Mouse (Mus musculus) frontal cortex, postnatal 36 days (tissue): Measurements from ENCODE around the gene Camp.
"Not testable (repeated sequence)": the region's sequence is repeated elsewhere in the genome, so short reads cannot be mapped to it uniquely, and the experiment has no call there.

Experiments
- DNase-seq, 2 experiments: peaks; one replicate each; pipeline ENCODE4 v3.0.0; 2022; ENCODE audit warnings: low spot score in 2 of 2

Gene Camp

GRCm38 (mm10) chr9:109850099-109850498, 682 bp upstream of the Camp start:
- no peak for DNase-seq

DNA sequence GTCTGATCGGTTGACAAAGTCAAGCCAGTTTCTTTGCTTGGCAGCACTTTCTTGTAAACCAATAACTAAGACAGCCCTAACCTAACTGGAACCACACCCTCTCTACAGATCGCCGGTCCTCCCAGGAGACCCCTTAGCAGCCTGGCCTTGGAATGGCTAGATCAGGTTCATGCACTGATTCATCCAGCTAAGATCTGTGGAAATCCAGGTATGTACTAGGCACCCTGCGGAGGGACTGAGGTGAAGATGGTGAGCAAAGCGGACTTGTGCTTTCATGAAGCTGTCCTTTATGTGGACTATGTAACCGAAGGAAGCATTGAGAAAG, 16.4 kb downstream of the Camp start:
- DNase-seq: no peak

DNA sequence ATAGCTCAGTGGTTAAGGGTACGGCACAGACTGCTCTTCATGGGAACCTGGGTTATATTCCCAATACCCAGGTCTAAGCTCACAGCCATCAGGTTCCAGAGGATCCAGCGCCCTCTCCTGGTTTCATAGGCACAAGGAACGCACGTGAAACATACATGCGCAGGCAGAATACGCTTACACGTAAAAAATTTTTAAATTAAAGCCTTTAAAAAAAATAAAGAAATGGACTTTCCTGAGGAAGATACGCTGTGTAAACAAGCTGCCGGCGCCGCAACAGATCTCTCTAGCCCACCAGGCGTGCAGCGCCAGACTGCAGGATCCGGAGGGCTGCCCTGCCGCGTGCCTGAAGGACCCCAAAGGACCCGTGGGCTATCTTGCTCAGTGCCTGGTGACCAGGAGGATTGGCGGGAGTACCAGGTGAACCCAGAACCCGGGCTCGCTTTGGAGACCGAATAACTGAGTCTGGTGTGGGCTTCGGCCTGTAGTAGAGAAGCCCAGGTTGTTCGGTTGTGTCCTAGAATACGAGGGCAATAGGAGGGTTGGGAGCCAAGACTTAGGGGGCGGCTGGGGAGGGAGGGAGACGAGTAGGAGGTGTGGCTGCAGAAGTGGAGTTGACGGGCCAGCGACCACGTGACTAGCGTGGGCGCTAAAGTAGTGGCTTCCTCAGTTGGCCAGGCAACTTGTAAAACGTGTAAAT, 16.9 kb downstream of the Camp start, which contains the start of gene Nme6:
TSS of gene Nme6 (plus strand) at position 359 of the 697 bp plus-strand sequence.
- DNase-seq: peak; percentile 88

- DNase-seq: no peak
Observed at GRCm38 (mm10) chr9:109826181-109826580, 23.2 kb downstream of the Camp start.

DNA sequence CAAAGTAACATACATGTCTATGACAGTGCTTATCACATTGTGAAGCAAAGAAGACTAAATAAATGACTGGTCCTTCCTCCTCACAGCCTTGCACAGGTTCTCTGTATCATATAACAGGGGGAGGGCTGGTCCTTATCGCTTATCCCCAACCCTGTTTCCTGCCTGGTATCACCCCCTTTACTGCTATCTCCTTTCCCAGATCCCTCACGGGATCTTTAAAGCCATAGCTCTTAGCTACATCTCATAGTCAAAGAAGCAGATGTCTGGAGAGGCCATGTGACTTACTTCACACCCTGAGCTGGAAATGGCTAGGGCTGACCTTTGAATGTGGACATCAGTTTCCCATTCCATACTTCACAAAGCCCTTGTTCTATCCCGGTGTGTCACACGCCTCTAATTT, 23.7 kb downstream of the Camp start:
- DNase-seq: no peak

DNA sequence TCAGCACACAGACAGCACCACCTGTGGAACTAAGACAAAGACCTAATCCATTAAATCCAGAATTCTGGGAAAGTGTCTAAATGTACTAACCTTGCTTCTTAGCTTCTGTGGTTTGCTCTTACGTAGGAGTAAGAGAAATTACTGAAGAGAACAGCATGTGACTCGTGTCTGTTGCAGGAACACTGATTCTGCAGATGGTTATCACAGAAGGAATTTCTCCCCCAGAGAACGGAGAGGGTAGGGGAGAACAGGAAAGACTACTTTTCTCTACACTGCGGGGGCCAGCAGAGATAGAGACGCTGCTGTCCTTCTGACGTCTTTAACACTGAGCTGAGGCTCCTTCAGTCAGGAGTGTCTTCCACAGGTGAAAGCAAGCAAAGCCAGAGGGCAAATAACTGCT, 33.1 kb downstream of the Camp start:
- peak; percentile 12 to 13 for DNase-seq

- DNase-seq: peak in 1 of 2 experiments; percentile 6
Observed at GRCm38 (mm10) chr9:109813424-109813823, 36.0 kb downstream of the Camp start.

GRCm38 (mm10) chr9:109811980-109812379, 37.4 kb downstream of the Camp start, which contains the start of gene Spink8:
Gene Spink8, plus strand, starts transcription at chr9:109812280.
- DNase-seq: no peak

- no peak for DNase-seq
Observed at GRCm38 (mm10) chr9:109807898-109808297, 41.5 kb downstream of the Camp start.

- DNase-seq: no peak
Observed at GRCm38 (mm10) chr9:109806695-109807293, 42.6 kb downstream of the Camp start.

- no peak for DNase-seq
Observed at GRCm38 (mm10) chr9:109806260-109806659, 43.2 kb downstream of the Camp start.

DNA sequence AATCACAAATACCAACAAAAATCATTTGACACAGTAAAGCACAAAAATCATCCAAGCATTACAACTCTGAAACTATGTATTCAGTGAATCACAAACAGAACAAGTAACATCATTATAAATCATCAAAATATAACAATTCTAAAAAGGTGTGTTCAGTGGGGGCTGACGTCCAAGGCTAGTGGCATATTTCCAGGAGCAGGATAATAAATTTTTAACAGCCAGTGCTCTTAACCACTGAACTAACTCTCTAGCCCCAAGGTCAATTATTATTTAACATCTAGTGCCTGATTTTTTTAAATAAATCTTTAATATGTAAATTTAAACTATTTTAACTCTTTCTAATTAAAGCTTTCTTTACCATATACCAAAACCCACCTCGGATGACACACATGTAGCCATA, 43.8 kb downstream of the Camp start:
- not testable (repeated sequence) for DNase-seq

- peak in 1 of 2 experiments; percentile 10 for DNase-seq
Observed at GRCm38 (mm10) chr9:109798051-109798450, 51.4 kb downstream of the Camp start.
